Mouse (Mus musculus) CD4-positive helper T cell, adult 2 months (primary cell): Measurements from ENCODE around the gene Slfnl1.

Experiments used
- DNase-seq: peaks from one replicate; pipeline ENCODE4 v3.0.0-alpha.2; 2012; ENCODE audit warnings: low read depth, missing footprints, low spot score

Slfnl1 gene

GRCm38 (mm10) chr4:120531986-120532385 lies at the start of gene Slfnl1:
TSS of gene Slfnl1 (plus strand) at chr4:120532231.
- no peak for DNase-seq

GRCm38 (mm10) chr4:120487707-120488106 lies 44.3 kb upstream of the Slfnl1 start:
- no peak for DNase-seq

- DNase-seq = no peak
Observed at GRCm38 (mm10) chr4:120506955-120507354, 25.1 kb upstream of the Slfnl1 start.

- DNase-seq = no peak
Observed at GRCm38 (mm10) chr4:120511203-120511602, 20.8 kb upstream of the Slfnl1 start.

- DNase-seq = no peak
Observed at GRCm38 (mm10) chr4:120514366-120514765, 17.7 kb upstream of the Slfnl1 start.

- DNase-seq = no peak
Observed at GRCm38 (mm10) chr4:120516491-120516890, 15.5 kb upstream of the Slfnl1 start.

GRCm38 (mm10) chr4:120516907-120517306 lies 15.1 kb upstream of the Slfnl1 start:
- DNase-seq = no peak

- no peak for DNase-seq
Observed at GRCm38 (mm10) chr4:120517335-120517734, 14.7 kb upstream of the Slfnl1 start.

GRCm38 (mm10) chr4:120521761-120522160 lies 10.3 kb upstream of the Slfnl1 start:
- no peak for DNase-seq

- DNase-seq = no peak
Observed at GRCm38 (mm10) chr4:120522351-120522750, 9.7 kb upstream of the Slfnl1 start.

GRCm38 (mm10) chr4:120523092-120523491 lies 8.9 kb upstream of the Slfnl1 start:
- DNase-seq = no peak

GRCm38 (mm10) chr4:120528171-120528570 lies 3.9 kb upstream of the Slfnl1 start:
- DNase-seq = no peak

GRCm38 (mm10) chr4:120538664-120539063 lies 6.6 kb downstream of the Slfnl1 start:
- DNase-seq = no peak

- DNase-seq = no peak
Observed at GRCm38 (mm10) chr4:120544896-120545295, 12.9 kb downstream of the Slfnl1 start.

- no peak for DNase-seq
Observed at GRCm38 (mm10) chr4:120556592-120556991, 24.6 kb downstream of the Slfnl1 start.

- DNase-seq = no peak
Observed at GRCm38 (mm10) chr4:120565726-120566125, 33.7 kb downstream of the Slfnl1 start.

- no peak for DNase-seq
Observed at GRCm38 (mm10) chr4:120568005-120568404, 36.0 kb downstream of the Slfnl1 start.

- peak; percentile 11 for DNase-seq
Observed at GRCm38 (mm10) chr4:120569025-120569424, 37.0 kb downstream of the Slfnl1 start.

- DNase-seq = peak; percentile 95
Observed at GRCm38 (mm10) chr4:120569486-120570437, 37.7 kb downstream of the Slfnl1 start, which contains the start of gene Ctps. TSS of gene Ctps (minus strand) at chr4:120570276.

- no peak for DNase-seq
Observed at GRCm38 (mm10) chr4:120570438-120571069, 38.5 kb downstream of the Slfnl1 start.

GRCm38 (mm10) chr4:120571070-120571464 lies 39.0 kb downstream of the Slfnl1 start:
- DNase-seq = no peak

GRCm38 (mm10) chr4:120571691-120572090 lies 39.7 kb downstream of the Slfnl1 start:
- DNase-seq = no peak

- DNase-seq = no peak
Observed at GRCm38 (mm10) chr4:120580894-120581293, 48.9 kb downstream of the Slfnl1 start.
